Mouse (Mus musculus) heart, embryonic 15.5 days (tissue): ENCODE data around the gene Sf3b3. TPM values are rescaled to one million over a fixed set of nuclear protein-coding genes. Genes with fewer than 3 reads are reported as not detected.
"Not testable (repeated sequence)": the region's sequence is repeated elsewhere in the genome, so short reads cannot be mapped to it uniquely, and the experiment has no call there.

Experiments used
- ATAC-seq: fragments of 200-750 bp; cut with Nextera tagmentation; replicated peaks from 2 replicates; pipeline ENCODE4 v1.8.0; 2017; ENCODE audit warnings: low read depth, moderate TSS enrichment; ENCODE audit not compliant: insufficient number of reproducible peaks, insufficient read depth, low FRiP score
- H3K27ac ChIP-seq: fragments of 300-500 bp; sonication (generic); 2 replicates; pipeline ENCODE4 v1.5.1; 2015; ENCODE audit warnings: mild to moderate bottlenecking, inconsistent platforms
- H3K27me3 ChIP-seq: fragments of 300-500 bp; sonication (generic); 2 replicates; pipeline ENCODE4 v1.6.1; 2015; ENCODE audit warnings: inconsistent platforms
- H3K36me3 ChIP-seq: fragments of 300-500 bp; sonication (generic); 2 replicates; pipeline ENCODE4 v1.6.1; 2015; ENCODE audit warnings: mild to moderate bottlenecking, inconsistent platforms
- H3K4me1 ChIP-seq: fragments of 300-500 bp; sonication (generic); replicated peaks from 2 replicates; pipeline ENCODE4 v1.6.1; 2015; ENCODE audit warnings: inconsistent platforms
- H3K4me2 ChIP-seq: fragments of 300-500 bp; sonication (generic); 2 replicates; pipeline ENCODE4 v1.6.1; 2015; ENCODE audit warnings: inconsistent platforms, mild to moderate bottlenecking, moderate library complexity
- H3K4me3 ChIP-seq: fragments of 300-500 bp; sonication (generic); 2 replicates; pipeline ENCODE4 v1.5.1; 2015; ENCODE audit warnings: mild to moderate bottlenecking, inconsistent platforms
- H3K9ac ChIP-seq: fragments of 300-500 bp; sonication (generic); 2 replicates; pipeline ENCODE4 v1.6.1; 2015; ENCODE audit warnings: mild to moderate bottlenecking, inconsistent platforms
- H3K9me3 ChIP-seq: fragments of 300-500 bp; sonication (generic); replicated peaks from 2 replicates; pipeline ENCODE4 v1.6.1; 2016; ENCODE audit warnings: inconsistent platforms
- WGBS: fragments of 180-500 bp; shearing (Covaris S2); methylation state at CpG from one replicate; pipeline ENCODE4 v1.1.7; 2015; ENCODE audit warnings: mixed read lengths; 5-methylcytosine and 5-hydroxymethylcytosine counted together
- polyA plus RNA-seq: library from polyadenylated mRNA; unstranded; fragments of >200 nt; fragmentation: Nextera tagmentation; extraction: Ambion mirVana; gene quantifications from 2 replicates; pipeline ENCODE4 v1.2.1, GENCODE M21; 2015

Gene Sf3b3
- polyA plus RNA-seq, 1 experiment from 2014 or later, result 65.1 TPM

- Histone ChIP-seq H3K9me3 (no peaks in the 10 kb centered on the region), H3K4me3 (no peak overlapping the region), H3K4me2 (no peak overlapping the region), H3K9ac (no peak overlapping the region), H3K27ac (no peak overlapping the region), H3K36me3 (peaks cover 55% of the 10 kb centered on the region), H3K4me1 (no peaks in the 10 kb centered on the region), H3K27me3 (no peaks in the 10 kb centered on the region)
- 92% methylated on average over 18 of the region's 18 CpGs for WGBS
- ATAC-seq, result no peak
These were observed 37.2 kb upstream of the Sf3b3 start for GRCm38 (mm10) chr8:110883824-110884223.

- H3K9me3 ChIP-seq, result no peaks in the 10 kb centered on the region
- 96% methylated on average over 10 of the region's 10 CpGs for WGBS
- H3K4me1 ChIP-seq, result no peaks in the 10 kb centered on the region
- H3K36me3 ChIP-seq, result peaks cover 64% of the 10 kb centered on the region
- no peak overlapping the region for H3K9ac ChIP-seq
- H3K27ac ChIP-seq, result no peak overlapping the region
- no peak overlapping the region for H3K4me2 ChIP-seq
- no peak overlapping the region for H3K4me3 ChIP-seq
- no peak for ATAC-seq
- H3K27me3 ChIP-seq, result no peaks in the 10 kb centered on the region
These were observed 35.2 kb upstream of the Sf3b3 start for GRCm38 (mm10) chr8:110881741-110882310.

GRCm38 (mm10) chr8:110877862-110878261 is 31.3 kb upstream of the Sf3b3 start:
- WGBS, result 81% methylated on average over 4 of the region's 4 CpGs
- ATAC-seq, result no peak

GRCm38 (mm10) chr8:110870501-110870900 is 23.9 kb upstream of the Sf3b3 start:
- ATAC-seq, result no peak
- H3K4me1 ChIP-seq, result no peaks in the 10 kb centered on the region
- 87% methylated on average over 2 of the region's 2 CpGs for WGBS
- peaks cover 83% of the 10 kb centered on the region for H3K36me3 ChIP-seq
- H3K9me3 ChIP-seq, result no peaks in the 10 kb centered on the region
- H3K4me2 ChIP-seq, result no peak overlapping the region
- H3K9ac ChIP-seq, result no peak overlapping the region
- H3K27me3 ChIP-seq, result no peaks in the 10 kb centered on the region
- H3K4me3 ChIP-seq, result no peak overlapping the region
- H3K27ac ChIP-seq, result no peak overlapping the region

More at GRCm38 (mm10) chr8:110877862-110878261, 31.3 kb upstream of the Sf3b3 start:
- Histone ChIP-seq H3K27ac (no peak overlapping the region), H3K4me2 (no peak overlapping the region), H3K9me3 (no peaks in the 10 kb centered on the region), H3K9ac (no peak overlapping the region), H3K27me3 (no peaks in the 10 kb centered on the region), H3K36me3 (peaks cover 79% of the 10 kb centered on the region), H3K4me3 (no peak overlapping the region), H3K4me1 (no peaks in the 10 kb centered on the region)

GRCm38 (mm10) chr8:110861347-110862025 is 14.9 kb upstream of the Sf3b3 start:
- H3K9ac ChIP-seq, H3K4me3 ChIP-seq, H3K27me3 ChIP-seq, H3K9me3 ChIP-seq, H3K27ac ChIP-seq, ATAC-seq, H3K4me2 ChIP-seq, H3K4me1 ChIP-seq: not testable (repeated sequence)
- H3K36me3 ChIP-seq, result peaks cover 87% of the 10 kb centered on the region
- 87% methylated on average over 7 of the region's 7 CpGs for WGBS

- no peaks in the 10 kb centered on the region for H3K4me1 ChIP-seq
- no peak overlapping the region for H3K9ac ChIP-seq
- H3K9me3 ChIP-seq, result no peaks in the 10 kb centered on the region
- no peaks in the 10 kb centered on the region for H3K27me3 ChIP-seq
- no peak for ATAC-seq
- H3K4me2 ChIP-seq, result no peak overlapping the region
- 77% methylated on average over 7 of the region's 7 CpGs for WGBS
- no peak overlapping the region for H3K27ac ChIP-seq
- H3K4me3 ChIP-seq, result no peak overlapping the region
- peaks cover 87% of the 10 kb centered on the region for H3K36me3 ChIP-seq
These were observed 13.3 kb upstream of the Sf3b3 start for GRCm38 (mm10) chr8:110859651-110860501.

GRCm38 (mm10) chr8:110856760-110857461 is 10.3 kb upstream of the Sf3b3 start:
- Histone ChIP-seq H3K9ac (no peak overlapping the region), H3K4me2 (no peak overlapping the region), H3K4me1 (no peaks in the 10 kb centered on the region), H3K27me3 (no peaks in the 10 kb centered on the region), H3K27ac (no peak overlapping the region), H3K36me3 (peaks cover 89% of the 10 kb centered on the region), H3K9me3 (no peaks in the 10 kb centered on the region), H3K4me3 (no peak overlapping the region)
- WGBS, result 81% methylated on average over 5 of the region's 5 CpGs
- ATAC-seq, result no peak

- not testable (repeated sequence) for ATAC-seq, H3K4me1 ChIP-seq, H3K27me3 ChIP-seq, H3K9me3 ChIP-seq, H3K27ac ChIP-seq, H3K4me2 ChIP-seq, H3K9ac ChIP-seq, H3K4me3 ChIP-seq
- WGBS, result 95% methylated on average over 4 of the region's 4 CpGs
- peaks cover 93% of the 10 kb centered on the region for H3K36me3 ChIP-seq
These were observed 9.5 kb upstream of the Sf3b3 start for GRCm38 (mm10) chr8:110856073-110856472.

- Histone ChIP-seq H3K4me3 (no peak overlapping the region), H3K27ac (no peak overlapping the region), H3K36me3 (peaks cover 61% of the 10 kb centered on the region), H3K9ac (no peak overlapping the region), H3K9me3 (no peaks in the 10 kb centered on the region), H3K4me1 (peaks cover 12% of the 10 kb centered on the region), H3K4me2 (no peak overlapping the region), H3K27me3 (no peaks in the 10 kb centered on the region)
- no peak for ATAC-seq
- 91% methylated on average over 10 of the region's 10 CpGs for WGBS
These were observed 4.6 kb upstream of the Sf3b3 start for GRCm38 (mm10) chr8:110851186-110851585.

GRCm38 (mm10) chr8:110847645-110848495 is 1.3 kb upstream of the Sf3b3 start:
- H3K36me3 ChIP-seq, result peaks cover 39% of the 10 kb centered on the region
- peak overlapping the region; percentile 96 for H3K4me3 ChIP-seq
- no peaks in the 10 kb centered on the region for H3K27me3 ChIP-seq
- 36% methylated on average over 14 of the region's 14 CpGs for WGBS
- no peak for ATAC-seq
- peak overlapping the region; percentile 62 for H3K4me2 ChIP-seq
- peaks cover 25% of the 10 kb centered on the region for H3K4me1 ChIP-seq
- H3K9ac ChIP-seq, result peak overlapping the region; percentile 91
- peak overlapping the region; percentile 90 for H3K27ac ChIP-seq
- no peaks in the 10 kb centered on the region for H3K9me3 ChIP-seq
